Mouse (Mus musculus): ENCODE data around the gene A830018L16Rik.

The A830018L16Rik gene

DNA sequence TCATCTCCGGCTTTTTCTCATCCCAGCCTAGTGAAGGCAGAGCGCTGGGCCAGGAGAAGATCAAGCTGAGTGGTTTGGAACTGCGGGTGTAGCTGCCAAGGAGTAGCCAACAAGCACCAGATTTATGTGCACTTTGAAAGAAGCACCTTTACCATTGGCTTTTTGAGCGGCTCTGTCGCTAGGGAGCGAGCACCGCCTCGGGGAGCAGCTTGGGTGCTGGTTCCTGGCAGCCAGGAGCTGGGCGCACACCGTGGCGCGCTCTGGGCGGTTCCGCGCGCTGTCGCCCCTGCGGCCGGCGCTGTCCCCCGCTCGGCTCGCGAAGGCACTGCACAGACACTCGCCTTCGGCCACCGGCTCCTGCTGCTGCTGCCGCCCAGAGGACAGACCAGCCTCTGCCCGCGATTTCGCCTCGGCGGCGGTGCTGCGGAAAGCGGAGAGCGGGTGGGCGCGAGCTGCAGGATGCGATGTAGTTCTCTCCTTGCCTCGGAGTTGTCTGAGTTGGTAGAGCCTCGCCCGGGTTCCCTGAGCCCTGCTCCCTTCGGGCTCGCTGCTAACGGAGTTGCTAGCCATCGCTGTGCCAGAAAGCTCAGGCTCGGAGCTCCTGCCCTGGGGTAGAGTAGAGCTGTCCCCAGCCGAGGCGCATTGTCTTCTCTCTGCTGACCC lies at the start of gene A830018L16Rik:
Gene A830018L16Rik (plus strand): TSS at position 212 of the 663 bp plus-strand sequence.
- no peak for TF ChIP-seq GATA4 (IDR thresholded peaks at IDR 0.05; ENCODE audit: insufficient replicate concordance, low read length)

DNA sequence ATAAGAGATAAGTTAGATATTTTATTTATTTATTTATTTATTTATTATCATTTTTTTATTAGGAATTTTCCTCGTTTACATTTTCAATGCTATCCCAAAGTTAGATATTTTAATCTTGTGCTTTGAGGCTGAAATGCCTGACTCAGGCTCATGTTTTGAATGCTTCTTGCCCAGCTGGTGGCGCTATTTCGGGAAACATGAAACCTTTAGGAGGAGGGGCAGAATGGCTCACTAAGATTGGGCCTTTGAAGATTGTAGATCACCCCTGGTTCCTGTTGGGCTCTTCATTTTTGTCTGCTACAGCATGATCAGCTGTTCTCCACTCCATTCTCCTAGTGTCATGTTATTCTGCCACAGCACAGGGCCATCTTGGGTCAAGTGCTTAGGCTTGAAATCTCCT lies 28.1 kb upstream of the A830018L16Rik start:
- no peak for TF ChIP-seq GATA4 (IDR thresholded peaks at IDR 0.05; ENCODE audit: insufficient replicate concordance, low read length)

DNA sequence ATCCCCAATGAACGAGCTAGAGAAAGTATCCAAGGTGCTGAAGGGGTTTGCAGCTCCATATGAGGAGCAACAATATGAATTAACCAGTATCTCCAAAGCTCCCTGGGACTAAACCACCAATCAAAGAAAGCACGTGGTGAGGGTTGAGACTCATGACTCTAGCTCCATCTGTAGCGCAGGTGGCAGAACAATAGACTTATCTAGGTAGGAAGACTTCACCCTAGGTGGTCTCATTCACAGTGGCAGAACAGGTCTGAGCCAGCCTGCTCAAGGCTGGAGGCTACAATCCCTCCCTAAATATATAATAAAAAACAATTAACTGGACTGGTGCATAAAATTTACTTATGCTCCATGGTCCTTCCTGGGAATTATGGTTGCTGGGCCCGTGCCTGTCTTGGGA lies 18.5 kb upstream of the A830018L16Rik start:
- no peak for TF ChIP-seq GATA4 (IDR thresholded peaks at IDR 0.05; ENCODE audit: insufficient replicate concordance, low read length)

DNA sequence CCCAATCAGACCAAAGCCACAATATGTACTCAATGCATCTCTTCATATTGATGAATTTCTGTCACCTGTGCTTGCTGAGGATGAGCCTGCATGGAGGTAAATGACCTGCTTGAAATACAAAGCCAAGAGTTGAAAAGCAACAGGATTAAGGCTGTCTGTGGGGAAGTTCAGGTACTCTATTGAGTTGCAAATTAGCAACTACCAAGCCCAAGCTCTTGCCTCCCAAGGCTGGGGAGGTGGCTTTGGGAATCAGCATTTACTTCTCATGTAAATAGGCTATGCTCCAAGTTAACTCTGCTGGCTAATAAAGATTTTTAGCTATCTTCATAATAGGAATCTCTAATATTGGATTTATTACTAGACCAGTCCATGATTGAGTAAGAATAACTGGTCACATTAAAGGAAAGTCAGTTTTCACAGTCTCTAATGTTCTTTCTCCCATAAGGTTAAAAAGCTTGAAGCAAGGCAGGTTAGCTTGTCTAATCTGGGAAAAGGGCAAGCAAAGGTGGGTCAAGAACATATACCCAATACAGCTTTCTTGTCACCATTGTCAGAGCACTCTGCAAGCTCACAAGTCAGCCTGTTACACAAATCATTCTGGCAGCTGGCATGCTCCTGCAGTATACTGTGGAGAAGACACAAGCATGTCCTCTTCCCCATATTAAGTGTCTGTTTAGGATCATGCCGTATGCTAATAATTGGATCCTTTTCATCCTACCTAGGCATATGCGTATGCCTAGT lies 17.7 kb upstream of the A830018L16Rik start:
- no peak for TF ChIP-seq GATA4 (IDR thresholded peaks at IDR 0.05; ENCODE audit: insufficient replicate concordance, low read length)

DNA sequence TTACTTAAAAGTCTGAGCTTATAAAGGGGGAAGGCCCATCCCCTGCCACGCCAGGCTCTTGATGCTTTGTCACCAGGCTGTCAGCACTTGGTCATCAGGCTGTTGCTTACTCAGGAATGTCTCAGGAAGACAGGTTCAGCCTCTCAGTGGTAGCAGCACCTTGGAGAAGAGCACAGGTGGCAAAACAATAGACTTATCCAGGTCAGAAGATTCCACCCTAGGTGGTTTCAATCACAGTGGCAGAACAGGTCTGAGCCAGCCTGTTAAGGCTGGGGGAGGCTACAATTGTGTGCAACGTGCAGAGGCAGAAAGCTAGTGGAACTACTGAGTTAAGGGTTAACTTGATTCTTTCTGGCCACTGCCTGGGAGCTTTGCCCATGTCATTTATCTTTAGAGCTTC lies 12.7 kb upstream of the A830018L16Rik start:
- no peak for TF ChIP-seq GATA4 (IDR thresholded peaks at IDR 0.05; ENCODE audit: insufficient replicate concordance, low read length)

DNA sequence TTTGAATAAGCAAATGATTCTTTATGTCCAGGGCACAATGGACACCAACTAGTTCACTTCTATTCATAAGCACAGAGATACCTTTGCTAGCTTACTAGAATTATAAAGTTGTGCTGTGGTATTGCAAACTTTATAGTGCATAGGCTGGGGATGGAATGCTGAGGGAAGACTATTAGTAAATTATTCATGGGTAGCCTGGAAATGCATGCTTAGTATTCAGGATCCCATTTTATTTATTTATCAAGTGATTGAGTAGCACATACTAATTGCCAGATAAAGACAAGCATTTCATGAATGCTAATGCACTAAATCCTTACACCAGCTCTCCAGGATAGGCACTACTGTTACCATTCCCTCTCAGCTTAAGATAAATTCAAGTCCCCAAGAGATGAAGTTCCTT lies 8.4 kb upstream of the A830018L16Rik start:
- TF ChIP-seq GATA4 (IDR thresholded peaks at IDR 0.05; ENCODE audit: insufficient replicate concordance, low read length) = no peak

DNA sequence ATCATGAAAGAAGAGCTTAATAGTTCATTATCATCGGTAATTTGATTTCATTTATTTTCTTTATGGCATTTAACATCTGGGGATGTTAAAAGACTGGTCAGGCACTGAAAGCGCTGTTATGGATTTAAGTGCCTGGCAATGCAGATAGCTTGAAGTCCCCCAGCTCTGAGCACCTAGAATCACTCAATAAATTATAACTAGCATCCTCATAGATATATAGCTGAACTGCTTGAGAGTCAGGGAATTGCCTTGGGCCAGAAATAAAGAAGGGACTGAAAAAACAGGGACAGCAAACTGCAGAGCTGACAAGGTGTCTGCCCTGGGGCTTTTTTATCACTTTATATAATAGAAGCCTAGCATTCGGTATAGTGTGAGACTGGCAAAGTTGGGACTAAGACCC lies 7.9 kb upstream of the A830018L16Rik start:
- TF ChIP-seq GATA4 (IDR thresholded peaks at IDR 0.05; ENCODE audit: insufficient replicate concordance, low read length) = no peak

DNA sequence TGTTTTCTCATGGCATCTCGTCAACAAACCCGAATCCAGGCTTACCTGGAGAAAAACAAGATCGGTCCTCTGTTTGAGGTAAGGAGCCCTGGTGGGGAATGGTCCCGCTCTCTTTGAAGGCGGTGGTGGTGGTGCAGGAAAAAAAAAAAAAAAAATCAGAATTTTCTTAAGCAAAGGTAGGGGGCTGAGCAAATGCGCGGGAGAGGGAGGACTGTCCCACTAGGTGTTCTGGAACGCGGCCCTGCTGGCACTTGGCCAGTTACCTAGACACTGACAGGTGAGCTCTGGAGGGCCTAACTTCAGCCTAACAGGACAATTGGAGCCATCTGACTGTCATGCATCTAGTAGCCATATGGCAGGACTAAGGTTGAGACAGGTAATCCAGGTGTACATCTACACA lies 655 bp downstream of the A830018L16Rik start:
- no peak for TF ChIP-seq GATA4 (IDR thresholded peaks at IDR 0.05; ENCODE audit: insufficient replicate concordance, low read length)

DNA sequence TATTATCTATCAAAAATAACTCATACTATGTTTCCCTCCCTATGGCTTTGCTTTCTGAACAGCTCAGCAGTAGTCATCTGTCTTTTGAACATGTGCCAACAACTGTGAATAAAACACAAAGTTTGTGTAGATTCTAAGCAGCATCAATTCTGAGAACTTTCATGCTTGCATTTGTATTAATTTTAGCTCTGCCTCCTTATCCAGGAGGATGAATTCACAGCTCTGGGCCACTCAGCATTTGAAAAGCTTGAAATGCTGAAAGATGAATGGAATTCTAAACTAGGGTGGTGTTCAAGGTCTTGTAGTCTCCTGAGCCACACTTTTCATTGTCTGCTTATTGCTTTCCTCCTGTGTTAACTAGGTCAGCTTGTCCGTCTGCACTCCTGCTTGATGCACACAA lies 13.4 kb downstream of the A830018L16Rik start:
- no peak for TF ChIP-seq GATA4 (IDR thresholded peaks at IDR 0.05; ENCODE audit: insufficient replicate concordance, low read length)

DNA sequence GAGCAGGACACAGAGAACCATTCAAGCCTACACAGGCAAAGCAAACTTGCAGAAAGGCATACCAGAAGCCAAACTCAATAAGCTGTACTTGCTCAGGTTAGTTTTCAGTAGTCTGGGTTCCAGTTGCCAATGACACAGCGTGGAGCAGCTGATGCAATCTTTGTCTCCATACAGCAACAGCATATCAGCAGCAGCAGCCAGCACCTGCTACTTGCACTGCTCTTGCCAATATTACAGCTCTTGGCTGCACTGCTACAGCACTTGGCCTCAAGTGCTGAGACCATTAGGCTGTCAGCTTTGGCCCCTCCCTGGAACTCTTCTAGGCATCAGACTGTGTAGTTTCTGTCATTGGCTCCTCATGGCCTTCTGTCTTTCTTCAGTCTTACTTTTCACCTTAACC lies 44.4 kb downstream of the A830018L16Rik start:
- no peak for TF ChIP-seq GATA4 (IDR thresholded peaks at IDR 0.05; ENCODE audit: insufficient replicate concordance, low read length)

DNA sequence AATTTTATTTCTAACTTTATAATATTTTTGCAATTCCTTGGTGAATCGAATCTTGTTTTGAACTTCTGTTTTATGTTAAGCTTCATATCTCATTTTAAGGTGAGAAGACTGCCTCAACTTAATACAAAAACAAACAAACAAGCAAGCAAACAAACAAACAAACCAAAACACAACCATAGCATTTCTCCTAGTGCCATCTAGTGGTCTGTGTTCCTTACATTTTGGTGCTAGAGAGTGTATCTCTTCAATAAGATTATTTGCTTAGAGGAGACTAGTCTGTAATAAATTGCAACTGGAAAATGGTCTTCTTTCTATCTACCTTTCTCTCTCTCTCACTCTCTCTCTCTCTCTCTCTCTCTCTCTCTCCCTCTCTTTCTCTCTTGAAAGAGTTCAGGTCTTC lies 52.4 kb downstream of the A830018L16Rik start:
- no peak for TF ChIP-seq GATA4 (IDR thresholded peaks at IDR 0.05; ENCODE audit: insufficient replicate concordance, low read length)

DNA sequence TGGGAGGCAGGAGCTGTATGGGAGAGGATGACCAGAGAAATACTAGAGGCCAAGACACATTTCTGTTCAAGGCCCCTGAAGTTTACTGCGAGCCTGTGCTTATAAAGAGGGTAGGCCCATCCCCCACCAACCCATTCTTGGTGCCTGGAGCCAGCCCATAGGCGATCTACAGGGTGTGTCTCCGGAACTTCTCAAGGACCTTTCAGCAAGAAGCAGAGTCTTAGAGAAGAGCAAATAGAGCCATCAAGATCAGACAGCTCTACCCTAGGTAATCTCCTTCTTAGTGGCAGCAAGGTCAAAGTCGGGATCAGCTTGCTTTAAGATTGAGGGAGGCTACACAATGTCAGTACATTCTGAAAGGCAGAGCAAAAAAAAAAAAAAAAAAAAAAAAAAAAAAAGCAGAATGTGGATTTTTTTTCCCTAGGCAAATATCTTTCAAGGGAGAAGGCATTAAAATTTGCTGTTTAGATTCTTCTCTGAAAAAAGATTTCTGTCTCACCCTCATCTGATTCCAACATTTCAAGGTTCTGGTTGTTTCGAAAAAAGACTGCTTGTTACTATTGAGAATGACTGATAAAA lies 53.2 kb downstream of the A830018L16Rik start:
- no peak for TF ChIP-seq GATA4 (IDR thresholded peaks at IDR 0.05; ENCODE audit: insufficient replicate concordance, low read length)

DNA sequence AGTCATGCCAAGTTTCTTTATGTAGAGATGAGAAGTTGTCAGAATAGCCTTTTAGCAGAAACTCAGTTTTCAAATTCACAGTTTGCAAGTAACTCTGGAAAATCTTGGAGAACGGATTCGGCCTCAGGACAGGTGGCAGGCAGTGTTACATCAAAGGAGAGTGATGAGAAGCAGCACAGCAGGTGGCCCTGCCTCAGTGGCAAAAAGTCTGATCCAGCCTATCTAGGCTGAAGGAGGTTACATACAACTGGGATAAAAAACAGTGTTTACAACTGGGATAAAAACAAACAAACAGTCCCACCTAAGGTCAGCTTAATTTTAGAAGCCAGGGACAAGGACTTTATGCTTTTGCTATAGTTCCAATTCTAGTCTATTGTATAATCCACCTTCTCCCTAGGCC lies 79.0 kb downstream of the A830018L16Rik start:
- TF ChIP-seq GATA4 (IDR thresholded peaks at IDR 0.05; ENCODE audit: insufficient replicate concordance, low read length) = no peak

DNA sequence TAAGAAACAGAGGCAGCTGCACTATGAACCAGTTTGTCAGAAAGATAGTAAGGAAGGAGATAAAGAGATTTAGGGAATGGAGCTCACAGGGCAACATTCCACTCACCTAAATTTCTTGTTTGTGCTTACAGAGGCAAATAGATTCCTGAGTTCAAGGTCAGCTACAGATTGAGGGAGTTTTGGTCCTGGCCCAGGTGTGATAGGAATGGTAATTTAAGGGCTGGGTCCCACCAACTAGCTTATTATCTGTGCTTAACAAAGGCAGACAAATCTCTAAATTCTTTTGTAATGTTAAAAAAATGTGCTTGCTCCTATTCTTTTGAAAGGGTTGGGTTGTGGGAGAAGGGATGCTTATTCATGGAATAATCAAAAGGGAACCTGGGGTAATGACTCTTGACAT lies 87.7 kb downstream of the A830018L16Rik start:
- no peak for TF ChIP-seq GATA4 (IDR thresholded peaks at IDR 0.05; ENCODE audit: insufficient replicate concordance, low read length)

DNA sequence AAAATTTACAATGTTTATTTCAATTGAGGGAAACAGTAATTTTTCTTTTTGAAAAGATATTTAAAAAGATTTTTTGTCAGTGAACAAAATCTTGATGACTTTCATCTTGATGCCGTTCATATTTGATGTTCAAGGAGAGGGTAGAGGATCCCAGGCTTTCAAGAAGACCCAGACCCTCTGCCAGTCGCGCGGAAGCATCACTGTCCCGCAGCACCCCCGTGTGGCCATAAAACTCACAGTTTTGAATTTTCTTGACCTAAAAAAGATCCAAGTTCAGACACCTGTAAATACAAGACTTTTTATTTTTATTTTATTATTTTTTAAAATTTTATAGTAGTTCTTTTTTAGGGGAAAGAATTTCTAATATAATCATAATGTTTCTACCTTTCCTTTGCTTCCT lies 151.4 kb downstream of the A830018L16Rik start:
- no peak for TF ChIP-seq GATA4 (IDR thresholded peaks at IDR 0.05; ENCODE audit: insufficient replicate concordance, low read length)

DNA sequence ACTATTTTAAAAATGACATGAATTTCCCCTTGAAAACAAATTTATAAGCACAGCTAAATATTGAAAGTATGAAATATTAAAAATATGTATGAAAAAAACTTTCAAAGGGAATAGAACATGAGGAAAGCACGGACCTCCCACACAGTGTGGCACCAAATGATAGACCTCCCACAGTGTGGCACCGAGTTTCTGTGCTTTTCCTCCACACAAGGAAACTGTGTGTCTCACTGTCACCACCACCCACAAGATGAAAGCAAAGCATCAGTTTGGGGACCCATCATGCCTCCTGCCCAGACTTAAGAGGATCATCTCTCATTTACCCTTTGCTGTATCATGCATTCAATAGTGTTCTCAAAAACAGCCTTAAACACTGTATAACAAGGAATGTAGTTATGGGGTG lies 152.8 kb downstream of the A830018L16Rik start:
- no peak for TF ChIP-seq GATA4 (IDR thresholded peaks at IDR 0.05; ENCODE audit: insufficient replicate concordance, low read length)
